In genomic region chr11:120981661-120982060, GRCm38 (mm10) we compare ENCODE assay signal across 27 mouse cellular contexts. TPM values are rescaled to one million over a fixed set of nuclear protein-coding genes. Genes with fewer than 3 reads are reported as not detected.
DNase-seq lines count a peak whose midpoint lies in the region; ATAC-seq and TF ChIP-seq lines count a peak whose summit lies in the region.
"Had no signal": no experiment of that assay in that cellular context is flagged by ENCODE, and none has a peak within 500 bp of the region (broad histone marks: within the 10 kb centered on the region; RNA-seq: fewer than 3 reads in every experiment).

No protein-coding gene starts in this region.

- peaks cover 51% of the 10 kb centered on the region for H3K79me2 ChIP-seq in liver, adult 2 months (ENCODE audit: control insufficient read depth, insufficient read depth, low read length)

- no peak for TF ChIP-seq CTCF in liver, adult 2 months (IDR thresholded peaks at IDR 0.05; ENCODE audit: low read depth, low read length)
- no peak for TF ChIP-seq CTCF in liver, postnatal 0 days (IDR thresholded peaks at IDR 0.05; ENCODE audit: low read depth)
- no peak for TF ChIP-seq CTCF in liver, embryonic 14.5 days (IDR thresholded peaks at IDR 0.05; ENCODE audit: low read depth)

- no peak overlapping the region for H3K4me2 ChIP-seq in liver, postnatal 0 days (ENCODE audit: low read depth, low read length)
- no peak overlapping the region for H3K4me2 ChIP-seq in liver, embryonic 12.5 days
- H3K4me2 ChIP-seq in liver, embryonic 14.5 days (ENCODE audit: low read depth): no peak overlapping the region
- H3K4me2 ChIP-seq: embryonic facial prominence, embryonic 12.5 days; embryonic facial prominence, embryonic 15.5 days; heart, embryonic 11.5 days; hindbrain, embryonic 12.5 days; hindbrain, embryonic 15.5 days had no signal

- no peak for TF ChIP-seq POLR2A in liver, adult 2 months (IDR thresholded peaks at IDR 0.05; ENCODE audit: extremely low read depth, insufficient read depth, low read length)

- H3K27me3 ChIP-seq in liver, adult 2 months (ENCODE audit: control insufficient read depth, insufficient read depth, low read length): no peaks in the 10 kb centered on the region
- H3K27me3 ChIP-seq in liver, postnatal 0 days (ENCODE audit: insufficient read depth, low read length): no peaks in the 10 kb centered on the region
- no peaks in the 10 kb centered on the region for H3K27me3 ChIP-seq in liver, embryonic 12.5 days (replicated peaks)
- no peaks in the 10 kb centered on the region for H3K27me3 ChIP-seq in liver, embryonic 14.5 days (ENCODE audit: control insufficient read depth, insufficient read depth, low read length)
- H3K27me3 ChIP-seq in limb, embryonic 10.5 days (ENCODE audit: low read depth, poor library complexity, severe bottlenecking): no peaks in the 10 kb centered on the region
- H3K27me3 ChIP-seq: embryonic facial prominence, embryonic 12.5 days; embryonic facial prominence, embryonic 15.5 days; hindbrain, embryonic 12.5 days; hindbrain, embryonic 15.5 days had no signal

- peaks cover 35% of the 10 kb centered on the region for H3K4me1 ChIP-seq in liver, adult 2 months (ENCODE audit: control insufficient read depth, insufficient read depth, low read length)
- peaks cover 48% of the 10 kb centered on the region for H3K4me1 ChIP-seq in liver, postnatal 0 days (ENCODE audit: insufficient read depth)
- peaks cover 84% of the 10 kb centered on the region for H3K4me1 ChIP-seq in liver, embryonic 12.5 days
- peaks cover 35 to 38% of the 10 kb centered on the region in 2 experiments for H3K4me1 ChIP-seq in liver, embryonic 14.5 days (replicated peaks; ENCODE audit: control insufficient read depth in 2 of 2, insufficient read depth in 2 of 2, low read length in 1 of 2)
- no peaks in the 10 kb centered on the region for H3K4me1 ChIP-seq in limb, embryonic 10.5 days
- H3K4me1 ChIP-seq: embryonic facial prominence, embryonic 12.5 days; embryonic facial prominence, embryonic 15.5 days; hindbrain, embryonic 12.5 days had no signal

- H3K36me3 ChIP-seq in liver, adult 2 months (ENCODE audit: control insufficient read depth, insufficient read depth, low read length): peaks cover 46% of the 10 kb centered on the region
- H3K36me3 ChIP-seq in liver, postnatal 0 days (replicated peaks; ENCODE audit: insufficient read depth, low read length): peaks cover 87% of the 10 kb centered on the region
- H3K36me3 ChIP-seq in liver, embryonic 12.5 days: peaks cover 96% of the 10 kb centered on the region
- H3K36me3 ChIP-seq in liver, embryonic 14.5 days (replicated peaks; ENCODE audit: control insufficient read depth, insufficient read depth, low read depth): peaks cover 63% of the 10 kb centered on the region
- H3K36me3 ChIP-seq in limb, embryonic 10.5 days: peaks cover 99% of the 10 kb centered on the region

- H3K9me3 ChIP-seq in liver, postnatal 0 days (ENCODE audit: low read length): no peaks in the 10 kb centered on the region
- no peaks in the 10 kb centered on the region for H3K9me3 ChIP-seq in liver, embryonic 12.5 days (replicated peaks)
- H3K9me3 ChIP-seq in liver, embryonic 14.5 days (ENCODE audit: control insufficient read depth, low read length): no peaks in the 10 kb centered on the region
- no peaks in the 10 kb centered on the region for H3K9me3 ChIP-seq in limb, embryonic 10.5 days (replicated peaks)
- H3K9me3 ChIP-seq: embryonic facial prominence, embryonic 12.5 days; embryonic facial prominence, embryonic 15.5 days; hindbrain, embryonic 12.5 days; hindbrain, embryonic 15.5 days had no signal

- H3K27ac ChIP-seq in liver, adult 2 months (replicated peaks; ENCODE audit: insufficient read depth, low read depth, low read length): no peak overlapping the region
- H3K27ac ChIP-seq in liver, postnatal 0 days (ENCODE audit: low read depth): no peak overlapping the region
- peak overlapping the region; percentile 73 for H3K27ac ChIP-seq in liver, embryonic 12.5 days
- peak overlapping the region; percentile 27 for H3K27ac ChIP-seq in liver, embryonic 14.5 days
- H3K27ac ChIP-seq in limb, embryonic 10.5 days: no peak overlapping the region
- H3K27ac ChIP-seq: embryonic facial prominence, embryonic 12.5 days; embryonic facial prominence, embryonic 15.5 days; hindbrain, embryonic 12.5 days; hindbrain, embryonic 15.5 days had no signal

- ATAC-seq in liver, postnatal 0 days: no peak
- no peak for ATAC-seq in liver, embryonic 12.5 days
- ATAC-seq in liver, embryonic 14.5 days (ENCODE audit: insufficient read depth): no peak
- ATAC-seq: activated CD4-positive, CD25-positive, alpha-beta regulatory T cell, adult 4 months; CD4-positive, CD25-positive, alpha-beta regulatory T cell, adult 4 months; forebrain, embryonic 14.5 days; forebrain, postnatal 0 days had no signal

- TF ChIP-seq EP300 in liver, postnatal 0 days (IDR thresholded peaks at IDR 0.05; ENCODE audit: low read depth): no peak
- TF ChIP-seq EP300 in liver, embryonic 14.5 days (IDR thresholded peaks at IDR 0.05; ENCODE audit: low read depth): no peak

- WGBS in liver, adult 2 months: 31% methylated on average over 4 of the region's 4 CpGs
- 72% methylated on average over 4 of the region's 4 CpGs for WGBS in liver, postnatal 0 days (ENCODE audit: insufficient replicate concordance)
- WGBS in liver, embryonic 12.5 days (ENCODE audit: insufficient replicate concordance): 79% methylated on average over 4 of the region's 4 CpGs
- WGBS in liver, embryonic 14.5 days (ENCODE audit: insufficient replicate concordance): 75% methylated on average over 4 of the region's 4 CpGs
- WGBS in limb, embryonic 10.5 days: 93% methylated on average over 4 of the region's 4 CpGs

- DNase-seq in liver, adult 2 months (ENCODE audit: extremely low read depth, low read depth, low spot score): peak; percentile 69
- no peak for DNase-seq in liver, postnatal 0 days
- DNase-seq in liver, embryonic 14.5 days (ENCODE audit: low read depth in 3 of 3, low spot score in 3 of 3): no peak
- DNase-seq in limb, embryonic 10.5 days (ENCODE audit: low spot score): no peak
- DNase-seq in cerebellum, postnatal 36 days: no peak
- DNase-seq: adrenal gland, adult 8-10 months; adrenal gland, postnatal 25 days; cerebellum, adult 11-12 months; cerebellum, adult 8-10 months; cerebellum, postnatal 10 days; forebrain, postnatal 0 days; gastrocnemius, adult 2 months; gastrocnemius, postnatal 14 days had no signal

- H3K4me3 ChIP-seq in liver, adult 2 months (ENCODE audit: insufficient read depth, low read depth, low read length): no peak overlapping the region
- H3K4me3 ChIP-seq in liver, postnatal 0 days (ENCODE audit: low read depth, low read length): no peak overlapping the region
- H3K4me3 ChIP-seq in liver, embryonic 12.5 days: no peak overlapping the region
- H3K4me3 ChIP-seq in liver, embryonic 14.5 days (ENCODE audit: insufficient read depth in 1 of 2, low read depth in 2 of 2, low read length in 2 of 2): no peak overlapping the region
- H3K4me3 ChIP-seq in limb, embryonic 10.5 days: no peak overlapping the region
- H3K4me3 ChIP-seq: embryonic facial prominence, embryonic 12.5 days; embryonic facial prominence, embryonic 15.5 days; gastrocnemius, adult 2 months; hindbrain, embryonic 12.5 days; hindbrain, embryonic 15.5 days had no signal

- H3K9ac ChIP-seq in liver, adult 2 months (ENCODE audit: low read depth, low read length): no peak overlapping the region
- H3K9ac ChIP-seq in liver, postnatal 0 days (replicated peaks): no peak overlapping the region
- H3K9ac ChIP-seq in liver, embryonic 12.5 days: no peak overlapping the region; the same call in 1 of the 2 replicates
- H3K9ac ChIP-seq in liver, embryonic 14.5 days (replicated peaks): no peak overlapping the region
- H3K9ac ChIP-seq: embryonic facial prominence, embryonic 12.5 days; embryonic facial prominence, embryonic 15.5 days; forebrain, postnatal 0 days; hindbrain, embryonic 12.5 days; hindbrain, embryonic 15.5 days had no signal

RNA-seq across cellular contexts. Expression of gene Csnk1d, which starts 9.5 kb away (rescaled TPM):
- 28.3 and 31.8 TPM in 2 replicates for total RNA-seq in liver, adult 2 months (2014; rRNA removed)
- polyA plus RNA-seq in liver, adult 2 months (2012; rRNA removed): 34.2 and 36.4 TPM in 2 replicates
- polyA plus RNA-seq in liver, postnatal 0 days (2015; fragmentation: Nextera tagmentation; extraction: Ambion mirVana): 29.9 and 30.0 TPM in 2 replicates
- 58.4 and 61.1 TPM in 2 replicates for polyA plus RNA-seq in liver, embryonic 12.5 days (2016; fragmentation: Nextera tagmentation; extraction: Ambion mirVana)
- 22.5 and 27.0 TPM in 2 replicates for polyA plus RNA-seq in liver, embryonic 14.5 days (2012; rRNA removed)
- 17.1 and 19.6 TPM in 2 replicates for polyA plus RNA-seq in liver, embryonic 14.5 days (2014; fragmentation: Nextera tagmentation; extraction: Ambion mirVana)
- 126 and 136 TPM in 2 replicates for polyA plus RNA-seq in limb, embryonic 10.5 days (2016; fragmentation: Nextera tagmentation; extraction: Ambion mirVana)

RNA-seq across cellular contexts. Expression of gene Slc16a3, which starts 33.4 kb away (rescaled TPM):
- 0.28 and 0.47 TPM in 2 replicates for total RNA-seq in liver, adult 2 months (2014; rRNA removed)
- 0.51 and 0.52 TPM in 2 replicates for polyA plus RNA-seq in liver, adult 2 months (2012; rRNA removed)
- polyA plus RNA-seq in liver, postnatal 0 days (2015; fragmentation: Nextera tagmentation; extraction: Ambion mirVana): 9.9 and 13.9 TPM in 2 replicates
- polyA plus RNA-seq in liver, embryonic 12.5 days (2016; fragmentation: Nextera tagmentation; extraction: Ambion mirVana): 166 and 170 TPM in 2 replicates
- polyA plus RNA-seq in liver, embryonic 14.5 days (2012; rRNA removed): 23.5 and 25.0 TPM in 2 replicates
- 25.8 and 31.6 TPM in 2 replicates for polyA plus RNA-seq in liver, embryonic 14.5 days (2014; fragmentation: Nextera tagmentation; extraction: Ambion mirVana)
- 119 and 165 TPM in 2 replicates for polyA plus RNA-seq in limb, embryonic 10.5 days (2016; fragmentation: Nextera tagmentation; extraction: Ambion mirVana)

RNA-seq across cellular contexts. Expression of gene Ccdc57, which starts 49.0 kb away (rescaled TPM):
- 1.5 and 2.3 TPM in 2 replicates for total RNA-seq in liver, adult 2 months (2014; rRNA removed)
- polyA plus RNA-seq in liver, adult 2 months (2012; rRNA removed): 0.80 and 1.1 TPM in 2 replicates
- polyA plus RNA-seq in liver, postnatal 0 days (2015; fragmentation: Nextera tagmentation; extraction: Ambion mirVana): 1.2 and 1.4 TPM in 2 replicates
- 2.9 and 3.2 TPM in 2 replicates for polyA plus RNA-seq in liver, embryonic 12.5 days (2016; fragmentation: Nextera tagmentation; extraction: Ambion mirVana)
- polyA plus RNA-seq in liver, embryonic 14.5 days (2012; rRNA removed): 1.2 and 1.4 TPM in 2 replicates
- polyA plus RNA-seq in liver, embryonic 14.5 days (2014; fragmentation: Nextera tagmentation; extraction: Ambion mirVana): 1.3 and 1.4 TPM in 2 replicates
- polyA plus RNA-seq in limb, embryonic 10.5 days (2016; fragmentation: Nextera tagmentation; extraction: Ambion mirVana): 7.0 and 7.2 TPM in 2 replicates

RNA-seq across cellular contexts. Expression of gene Cd7, which starts 57.6 kb away (rescaled TPM):
- total RNA-seq in liver, adult 2 months (2014; rRNA removed): 0.20 and 0.55 TPM in 2 replicates
- polyA plus RNA-seq in liver, adult 2 months (2012; rRNA removed): 1.5 and 3.4 TPM in 2 replicates
- polyA plus RNA-seq in liver, postnatal 0 days (2015; fragmentation: Nextera tagmentation; extraction: Ambion mirVana): 3.2 and 3.3 TPM in 2 replicates
- polyA plus RNA-seq in liver, embryonic 12.5 days (2016; fragmentation: Nextera tagmentation; extraction: Ambion mirVana): 0.33 and 0.54 TPM in 2 replicates
- 0.37 and 0.54 TPM in 2 replicates for polyA plus RNA-seq in liver, embryonic 14.5 days (2012; rRNA removed)
- 0.56 and 0.57 TPM in 2 replicates for polyA plus RNA-seq in liver, embryonic 14.5 days (2014; fragmentation: Nextera tagmentation; extraction: Ambion mirVana)
- polyA plus RNA-seq in limb, embryonic 10.5 days (2016; fragmentation: Nextera tagmentation; extraction: Ambion mirVana): not detected in 2 replicates
- total RNA-seq: adrenal gland, postnatal 25 days; forebrain, postnatal 0 days; gastrocnemius, adult 2 months; gastrocnemius, postnatal 14 days; gastrocnemius, postnatal 4 days had no signal
- polyA plus RNA-seq: C2C12; forebrain, embryonic 11.5 days; forebrain, embryonic 14.5 days; forebrain, postnatal 0 days; heart, embryonic 11.5 days; heart, embryonic 14.5 days; heart, postnatal 0 days; hindbrain, embryonic 12.5 days; hindbrain, embryonic 15.5 days had no signal

Comparison
In these comparisons a context has a peak if more than half of its experiments do, and no peak if none do; other contexts are left out.
1. H3K27ac ChIP-seq: peak in liver, embryonic 12.5 days (single experiment) and liver, embryonic 14.5 days (single experiment); none in liver, adult 2 months (single experiment), liver, postnatal 0 days (single experiment) and limb, embryonic 10.5 days (single experiment).